Mouse (Mus musculus): ENCODE measurements around the gene Gadl1. TPM values are rescaled to one million over a fixed set of nuclear protein-coding genes. Genes with fewer than 3 reads are reported as not detected.

Gene Gadl1
- total and polyA plus RNA-seq, 2 experiments from 2014 or later: 1.1 to 2.6 TPM

- no peak for DNase-seq (ENCODE audit: low spot score)
- Histone ChIP-seq H3K27ac (ENCODE audit: low read depth) (no peak overlapping the region), H3K9me3 (replicated peaks; ENCODE audit: control insufficient read depth, low read length) (no peaks in the 10 kb centered on the region), H3K4me1 (ENCODE audit: control insufficient read depth, insufficient read depth) (no peaks in the 10 kb centered on the region), H3K36me3 (replicated peaks; ENCODE audit: control insufficient read depth, insufficient read depth, low read length) (peaks cover 33% of the 10 kb centered on the region), H3K4me2 (ENCODE audit: low read depth, low read length) (no peak overlapping the region), H3K9ac (replicated peaks; ENCODE audit: low read depth, low read length) (no peak overlapping the region), H3K4me3 (ENCODE audit: low read depth, low read length) (no peak overlapping the region), H3K27me3 (ENCODE audit: control insufficient read depth, insufficient read depth, low read length) (no peaks in the 10 kb centered on the region)
- TF ChIP-seq CTCF (IDR thresholded peaks at IDR 0.05; ENCODE audit: low read depth) (no peak), EP300 (IDR thresholded peaks at IDR 0.05; ENCODE audit: low read depth) (no peak)
- 37% methylated on average over 5 of the region's 5 CpGs for WGBS
- no peak; the same call in 1 of the 2 replicates for ATAC-seq (ENCODE audit: insufficient read depth, low read depth)
Measured at GRCm38 (mm10) chr9:116091921-116092320, 182.7 kb downstream of the Gadl1 start.

- ATAC-seq (ENCODE audit: insufficient read depth, low read depth) (peak; percentile 29; the same call in 1 of the 2 replicates), DNase-seq (ENCODE audit: low spot score) (no peak)
- Histone ChIP-seq H3K9me3 (replicated peaks; ENCODE audit: control insufficient read depth, low read length) (no peaks in the 10 kb centered on the region), H3K9ac (replicated peaks; ENCODE audit: low read depth, low read length) (no peak overlapping the region), H3K27ac (ENCODE audit: low read depth) (no peak overlapping the region), H3K4me1 (ENCODE audit: control insufficient read depth, insufficient read depth) (no peaks in the 10 kb centered on the region), H3K4me3 (ENCODE audit: low read depth, low read length) (no peak overlapping the region), H3K4me2 (ENCODE audit: low read depth, low read length) (no peak overlapping the region), H3K27me3 (ENCODE audit: control insufficient read depth, insufficient read depth, low read length) (no peaks in the 10 kb centered on the region), H3K36me3 (replicated peaks; ENCODE audit: control insufficient read depth, insufficient read depth, low read length) (peaks cover 37% of the 10 kb centered on the region)
- TF ChIP-seq CTCF (IDR thresholded peaks at IDR 0.05; ENCODE audit: low read depth) (no peak), EP300 (IDR thresholded peaks at IDR 0.05; ENCODE audit: low read depth) (no peak)
- 45% methylated on average over 16 of the region's 16 CpGs for WGBS
Measured at GRCm38 (mm10) chr9:116098724-116099595, 189.7 kb downstream of the Gadl1 start.

GRCm38 (mm10) chr9:116099596-116099993 lies 190.3 kb downstream of the Gadl1 start:
- Histone ChIP-seq H3K36me3 (replicated peaks; ENCODE audit: control insufficient read depth, insufficient read depth, low read length) (peaks cover 43% of the 10 kb centered on the region), H3K9ac (replicated peaks; ENCODE audit: low read depth, low read length) (no peak overlapping the region), H3K9me3 (replicated peaks; ENCODE audit: control insufficient read depth, low read length) (no peaks in the 10 kb centered on the region), H3K27me3 (ENCODE audit: control insufficient read depth, insufficient read depth, low read length) (no peaks in the 10 kb centered on the region), H3K4me3 (ENCODE audit: low read depth, low read length) (no peak overlapping the region), H3K4me1 (ENCODE audit: control insufficient read depth, insufficient read depth) (no peaks in the 10 kb centered on the region), H3K27ac (ENCODE audit: low read depth) (no peak overlapping the region), H3K4me2 (ENCODE audit: low read depth, low read length) (no peak overlapping the region)
- ATAC-seq (ENCODE audit: insufficient read depth, low read depth) (no peak), DNase-seq (ENCODE audit: low spot score) (no peak)
- WGBS: 84% methylated on average over 6 of the region's 6 CpGs
- TF ChIP-seq EP300 (IDR thresholded peaks at IDR 0.05; ENCODE audit: low read depth): no peak
- no peak for TF ChIP-seq CTCF (IDR thresholded peaks at IDR 0.05; ENCODE audit: low read depth)

GRCm38 (mm10) chr9:116100015-116100414 lies 190.8 kb downstream of the Gadl1 start:
- TF ChIP-seq EP300 (IDR thresholded peaks at IDR 0.05; ENCODE audit: low read depth) (no peak), CTCF (IDR thresholded peaks at IDR 0.05; ENCODE audit: low read depth) (no peak)
- 76% methylated on average over 9 of the region's 9 CpGs for WGBS
- Histone ChIP-seq H3K9me3 (replicated peaks; ENCODE audit: control insufficient read depth, low read length) (no peaks in the 10 kb centered on the region), H3K36me3 (replicated peaks; ENCODE audit: control insufficient read depth, insufficient read depth, low read length) (peaks cover 47% of the 10 kb centered on the region), H3K27me3 (ENCODE audit: control insufficient read depth, insufficient read depth, low read length) (no peaks in the 10 kb centered on the region), H3K4me1 (ENCODE audit: control insufficient read depth, insufficient read depth) (no peaks in the 10 kb centered on the region), H3K9ac (replicated peaks; ENCODE audit: low read depth, low read length) (no peak overlapping the region), H3K4me2 (ENCODE audit: low read depth, low read length) (no peak overlapping the region), H3K27ac (ENCODE audit: low read depth) (no peak overlapping the region), H3K4me3 (ENCODE audit: low read depth, low read length) (no peak overlapping the region)
- DNase-seq (ENCODE audit: low spot score): no peak
- no peak for ATAC-seq (ENCODE audit: insufficient read depth, low read depth)

- H3K9me3 ChIP-seq (replicated peaks; ENCODE audit: control insufficient read depth, low read length): 0 out of 2 replicates have a peak, but pooled peaks cover 3% of the 10 kb centered on the region
- ATAC-seq (ENCODE audit: insufficient read depth, low read depth): no peak
- H3K27me3 ChIP-seq (ENCODE audit: control insufficient read depth, insufficient read depth, low read length): no peaks in the 10 kb centered on the region
- TF ChIP-seq EP300 (IDR thresholded peaks at IDR 0.05; ENCODE audit: low read depth): no peak
- TF ChIP-seq CTCF (IDR thresholded peaks at IDR 0.05; ENCODE audit: low read depth): no peak
- DNase-seq (ENCODE audit: low spot score): no peak
- H3K36me3 ChIP-seq (replicated peaks; ENCODE audit: control insufficient read depth, insufficient read depth, low read length): peaks cover 54% of the 10 kb centered on the region
- 52% methylated on average over 11 of the region's 11 CpGs for WGBS
- no peak overlapping the region for H3K27ac ChIP-seq (ENCODE audit: low read depth)
- no peak overlapping the region for H3K4me3 ChIP-seq (ENCODE audit: low read depth, low read length)
- H3K9ac ChIP-seq (replicated peaks; ENCODE audit: low read depth, low read length): no peak overlapping the region
- no peak overlapping the region for H3K4me2 ChIP-seq (ENCODE audit: low read depth, low read length)
- H3K4me1 ChIP-seq (ENCODE audit: control insufficient read depth, insufficient read depth): no peaks in the 10 kb centered on the region
Measured at GRCm38 (mm10) chr9:116101842-116102241, 192.6 kb downstream of the Gadl1 start.

Data from heart, postnatal 0 days (tissue).